In the genomic region with DNA sequence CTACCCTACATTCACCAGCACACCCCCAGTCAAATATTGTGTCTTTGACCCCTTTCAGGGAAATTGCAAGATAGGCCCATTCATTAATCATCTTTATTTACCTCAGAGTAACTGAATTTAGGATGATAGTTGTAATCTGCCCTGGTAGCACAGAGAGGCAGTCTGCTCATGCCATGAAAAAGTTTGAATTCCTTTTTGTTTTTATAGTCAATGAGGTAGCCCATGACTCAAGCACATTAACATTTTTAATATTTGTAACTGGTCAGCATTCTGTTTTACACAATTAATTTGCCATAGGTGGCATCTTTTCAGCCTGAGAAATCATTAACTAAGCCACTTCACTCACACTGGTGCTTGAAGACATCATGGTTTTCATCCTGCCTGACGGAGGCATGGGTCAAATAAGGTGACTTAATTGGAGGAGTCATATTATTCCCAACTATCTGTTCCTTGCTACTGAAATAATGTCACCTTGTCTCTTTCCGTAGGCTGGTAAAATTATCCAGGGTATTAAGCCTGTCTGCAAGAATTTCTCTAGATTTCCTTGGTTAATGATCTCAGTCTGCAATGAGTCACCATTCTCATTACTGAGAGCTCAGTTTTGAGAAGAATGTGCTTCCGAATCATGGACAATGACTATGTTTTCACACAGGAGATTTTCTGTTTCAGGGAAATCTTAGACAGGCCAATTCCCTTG, we compare ENCODE assay signal across 24 mouse cellular contexts.
DNase-seq lines count a peak whose midpoint lies in the region; ATAC-seq and TF ChIP-seq lines count a peak whose summit lies in the region.
"Had no signal": no experiment of that assay in that cellular context is flagged by ENCODE, and none has a peak within 500 bp of the region (broad histone marks: within the 10 kb centered on the region; RNA-seq: fewer than 3 reads in every experiment).

No protein-coding gene starts in this region.

- WGBS in lung, embryonic 14.5 days, result 64% methylated on average over 3 of the region's 3 CpGs
- 63% methylated on average over 3 of the region's 3 CpGs for WGBS in lung, adult 2 months

- no peak overlapping the region for H3K9ac ChIP-seq in lung, embryonic 14.5 days
- H3K9ac ChIP-seq: forebrain, postnatal 0 days; heart, embryonic 13.5 days; hindbrain, embryonic 14.5 days had no signal

- no peak for TF ChIP-seq POLR2A in lung, adult 2 months (IDR thresholded peaks at IDR 0.05; ENCODE audit: borderline replicate concordance, extremely low read depth, low read depth, low read length)

- H3K27ac ChIP-seq in lung, embryonic 14.5 days (ENCODE audit: low read depth), result no peak overlapping the region
- H3K27ac ChIP-seq: heart, adult 2 months; heart, embryonic 10.5 days; heart, embryonic 13.5 days; hindbrain, embryonic 14.5 days had no signal

- no peak overlapping the region for H3K4me2 ChIP-seq in lung, embryonic 14.5 days
- H3K4me2 ChIP-seq: heart, embryonic 13.5 days; hindbrain, embryonic 14.5 days had no signal

- no peak for TF ChIP-seq CTCF in lung, embryonic 14.5 days (IDR thresholded peaks at IDR 0.05; ENCODE audit: low read depth)
- no peak for TF ChIP-seq CTCF in lung, adult 2 months (IDR thresholded peaks at IDR 0.05; ENCODE audit: insufficient read depth, low read length)

- H3K36me3 ChIP-seq in lung, embryonic 14.5 days (ENCODE audit: insufficient read depth), result no peaks in the 10 kb centered on the region
- H3K36me3 ChIP-seq: heart, embryonic 10.5 days; heart, embryonic 13.5 days had no signal

- H3K4me3 ChIP-seq in lung, embryonic 14.5 days (ENCODE audit: low read depth, low read length), result no peak overlapping the region
- H3K4me3 ChIP-seq in lung, adult 2 months (replicated peaks; ENCODE audit: extremely low read depth, low read depth, low read length), result no peak overlapping the region
- H3K4me3 ChIP-seq: heart, adult 2 months; heart, embryonic 10.5 days; heart, embryonic 13.5 days had no signal

- DNase-seq in frontal cortex, postnatal 36 days (ENCODE audit: low spot score in 2 of 2), result no peak
- peak; percentile 5 for DNase-seq in lung, embryonic 14.5 days
- DNase-seq in lung, adult 2 months, result no peak
- peak; percentile 69 for DNase-seq in brain, adult 2 months (ENCODE audit: low read depth, low spot score)
- no peak for DNase-seq in embryo, embryonic 9.5 days (ENCODE audit: extremely low spot score)
- DNase-seq in left cerebral cortex, adult 18-20 months (ENCODE audit: low spot score in 2 of 2), result no peak
- DNase-seq: adrenal gland, adult 2 months; adrenal gland, postnatal 14 days; cerebellum, adult 11-12 months; cerebellum, adult 8-10 months; cerebellum, postnatal 10 days; cerebellum, postnatal 36 days; embryo, embryonic 11 days; forebrain, postnatal 0 days; gastrocnemius, postnatal 10 days; gastrocnemius, postnatal 36 days; heart, adult 2 months; heart, postnatal 14 days; heart, postnatal 4 days had no signal

- H3K4me1 ChIP-seq in lung, embryonic 14.5 days (ENCODE audit: insufficient read depth), result no peaks in the 10 kb centered on the region
- H3K4me1 ChIP-seq in lung, adult 2 months (ENCODE audit: control insufficient read depth, insufficient read depth, low read length), result no peaks in the 10 kb centered on the region
- H3K4me1 ChIP-seq: heart, embryonic 10.5 days; heart, embryonic 13.5 days had no signal

- H3K27me3 ChIP-seq in lung, embryonic 14.5 days (ENCODE audit: insufficient read depth, low read length), result no peaks in the 10 kb centered on the region
- H3K27me3 ChIP-seq: heart, embryonic 13.5 days had no signal

- H3K9me3 ChIP-seq in lung, embryonic 14.5 days (ENCODE audit: low read depth, low read length), result no peaks in the 10 kb centered on the region
- H3K9me3 ChIP-seq: heart, embryonic 10.5 days; heart, embryonic 13.5 days had no signal

- peak; percentile 80 for ATAC-seq in frontal cortex, adult (ENCODE audit: low TSS enrichment)
- no peak for ATAC-seq in lung, embryonic 14.5 days (ENCODE audit: insufficient read depth)
- ATAC-seq: forebrain, embryonic 14.5 days; forebrain, postnatal 0 days had no signal

Comparison
In these comparisons a context has a peak if more than half of its experiments do, and no peak if none do; other contexts are left out.
1. DNase-seq: peak in lung, embryonic 14.5 days (single experiment) and brain, adult 2 months (single experiment); none in frontal cortex, postnatal 36 days (0 of 2), lung, adult 2 months (single experiment), embryo, embryonic 9.5 days (single experiment) and left cerebral cortex, adult 18-20 months (0 of 2).